Mouse (Mus musculus) liver, embryonic 14.5 days (tissue): ENCODE data around the gene Olfr1135. TPM values are rescaled to one million over a fixed set of nuclear protein-coding genes. Genes with fewer than 3 reads are reported as not detected.

Experiments used
- ATAC-seq: fragments of 200-750 bp; cut with Nextera tagmentation; 2 replicates; pipeline ENCODE4 v1.8.0; 2017; ENCODE audit warnings: moderate number of reproducible peaks, mild to moderate bottlenecking, moderate library complexity; ENCODE audit not compliant: insufficient read depth
- DNase-seq, 3 experiments: peaks; one replicate each; pipeline ENCODE4 v3.0.0-alpha.2; 2012 to 2013; ENCODE audit warnings: low read depth in 3 of 3, low spot score in 3 of 3
- H3K27ac ChIP-seq: fragments of 300-500 bp; sonication (generic); 2 replicates; pipeline ENCODE4 v1.5.1; 2014; ENCODE audit warnings: moderate library complexity, mild to moderate bottlenecking, control low read depth, inconsistent platforms
- H3K27me3 ChIP-seq: fragments of 300-500 bp; sonication (generic); 2 replicates; pipeline ENCODE4 v1.6.1; 2014; ENCODE audit warnings: mild to moderate bottlenecking, low read length, moderate library complexity; ENCODE audit not compliant: control insufficient read depth, insufficient read depth
- H3K36me3 ChIP-seq: fragments of 300-500 bp; sonication (generic); replicated peaks from 2 replicates; pipeline ENCODE4 v1.6.1; 2014; ENCODE audit warnings: low read depth; ENCODE audit not compliant: control insufficient read depth, insufficient read depth
- H3K4me1 ChIP-seq, 2 experiments: fragments of 200-500 bp in 1 of 2; fragments of 300-500 bp in 1 of 2; sonication (generic) in 1 of 2; replicated peaks; 2 replicates each; pipeline ENCODE4 v1.6.1; 2012 to 2014; ENCODE audit warnings: antibody characterized with exemption in 1 of 2, inconsistent platforms in 1 of 2, low read length in 1 of 2; ENCODE audit not compliant: control insufficient read depth in 2 of 2, insufficient read depth in 2 of 2
- H3K4me2 ChIP-seq: fragments of 300-500 bp; sonication (generic); 2 replicates; pipeline ENCODE4 v1.6.1; 2014; ENCODE audit warnings: low read depth, mild to moderate bottlenecking, control low read depth, moderate library complexity
- H3K4me3 ChIP-seq, 2 experiments: fragments of 200-500 bp in 1 of 2; fragments of 300-500 bp in 1 of 2; sonication (generic) in 1 of 2; 2 replicates each; pipeline ENCODE4 v1.5.1; 2012 to 2014; ENCODE audit warnings: low read depth in 2 of 2, low read length in 2 of 2, mild to moderate bottlenecking in 2 of 2, control low read depth in 1 of 2, inconsistent platforms in 1 of 2, moderate library complexity in 1 of 2; ENCODE audit not compliant: insufficient read depth in 1 of 2
- H3K9ac ChIP-seq: fragments of 300-500 bp; sonication (generic); replicated peaks from 2 replicates; pipeline ENCODE4 v1.6.1; 2014; ENCODE audit warnings: mild to moderate bottlenecking, control low read depth, moderate library complexity
- H3K9me3 ChIP-seq: fragments of 300-500 bp; sonication (generic); 2 replicates; pipeline ENCODE4 v1.6.1; 2016; ENCODE audit warnings: low read length, mixed read lengths; ENCODE audit not compliant: control insufficient read depth
- CTCF ChIP-seq: IDR thresholded peaks from 2 replicates; pipeline ENCODE4 v1.5.1; 2016; ENCODE audit warnings: antibody characterized with exemption, low read depth, control low read depth
- EP300 ChIP-seq: IDR thresholded peaks from 2 replicates; pipeline ENCODE4 v1.6.1; 2016; ENCODE audit warnings: antibody characterized with exemption, low read depth
- WGBS: fragments of 180-500 bp; shearing (Covaris S2); extraction: QIAGEN DNeasy Blood & Tissue Kit; methylation state at CpG from one replicate; pipeline ENCODE4 v1.1.7; 2014; ENCODE audit not compliant: insufficient replicate concordance; 5-methylcytosine and 5-hydroxymethylcytosine counted together
- polyA plus RNA-seq, 2 experiments: library from polyadenylated mRNA; depleted of rRNA in 1 of 2; stranded (reverse) in 1 of 2; unstranded in 1 of 2; fragments of >200 nt; fragmentation: Nextera tagmentation in 1 of 2; extraction: Ambion mirVana in 1 of 2; gene quantifications; 2 replicates each; pipeline versions ENCODE4 v1.2.1 to v1.2.3; 2012 to 2014

Gene Olfr1135
- polyA plus RNA-seq, 2 experiments, result not detected

- TF ChIP-seq EP300 (no peak), CTCF (no peak)
- DNase-seq (no peak), ATAC-seq (no peak)
- H3K4me2 ChIP-seq, result no peak overlapping the region
- no peak overlapping the region for H3K9ac ChIP-seq
- no peak overlapping the region for H3K4me3 ChIP-seq
- H3K27ac ChIP-seq, result no peak overlapping the region
- H3K9me3 ChIP-seq, result no peaks in the 10 kb centered on the region
- H3K36me3 ChIP-seq, result no peaks in the 10 kb centered on the region
- H3K27me3 ChIP-seq, result no peaks in the 10 kb centered on the region
- no peaks in the 10 kb centered on the region for H3K4me1 ChIP-seq
Measured at GRCm38 (mm10) chr2:87642441-87642840, 31.0 kb downstream of the Olfr1135 start.

- no peaks in the 10 kb centered on the region for H3K4me1 ChIP-seq
- ATAC-seq (no peak), DNase-seq (no peak)
- H3K27ac ChIP-seq, result no peak within 1 kb of the TSS
- no peaks in the 10 kb centered on the region for H3K27me3 ChIP-seq
- no peak within 1 kb of the TSS for H3K4me3 ChIP-seq
- TF ChIP-seq EP300 (no peak), CTCF (no peak)
- H3K9ac ChIP-seq, result no peak within 1 kb of the TSS
- H3K9me3 ChIP-seq, result no peaks in the 10 kb centered on the region
- no peaks in the 10 kb centered on the region for H3K36me3 ChIP-seq
- H3K4me2 ChIP-seq, result no peak within 1 kb of the TSS
Measured at GRCm38 (mm10) chr2:87637435-87637834, 36.0 kb downstream of the Olfr1135 start, which contains the start of gene Olfr1132. TSS of gene Olfr1132 (minus strand) at chr2:87637535.

GRCm38 (mm10) chr2:87626804-87627203 lies 46.7 kb downstream of the Olfr1135 start, which contains the start of gene Olfr1131:
TSS of gene Olfr1131 (plus strand) at chr2:87627104.
- WGBS, result 40% methylated on average over 3 of the region's 3 CpGs
- no peak within 1 kb of the TSS for H3K4me3 ChIP-seq
- no peak for DNase-seq
- no peaks in the 10 kb centered on the region for H3K36me3 ChIP-seq
- no peaks in the 10 kb centered on the region for H3K4me1 ChIP-seq
- TF ChIP-seq CTCF, result no peak
- no peak for TF ChIP-seq EP300
- no peak within 1 kb of the TSS for H3K9ac ChIP-seq
- no peak within 1 kb of the TSS for H3K27ac ChIP-seq
- no peaks in the 10 kb centered on the region for H3K9me3 ChIP-seq
- H3K27me3 ChIP-seq, result no peaks in the 10 kb centered on the region
- no peak for ATAC-seq
- H3K4me2 ChIP-seq, result no peak within 1 kb of the TSS

Other genes with a start within 250 kb of the Olfr1135 start
- not detected in 2 replicates for gene Olfr1124, start 243.4 kb downstream of the Olfr1135 start, polyA plus RNA-seq (2012; rRNA removed)
- gene Olfr1124, start 243.4 kb downstream of the Olfr1135 start, polyA plus RNA-seq (2014; fragmentation: Nextera tagmentation; extraction: Ambion mirVana), result not detected in 2 replicates
- not detected in 2 replicates for gene Olfr1126, start 219.7 kb downstream of the Olfr1135 start, polyA plus RNA-seq (2012; rRNA removed)
- gene Olfr1126, start 219.7 kb downstream of the Olfr1135 start, polyA plus RNA-seq (2014; fragmentation: Nextera tagmentation; extraction: Ambion mirVana), result not detected in 2 replicates
- not detected in 2 replicates for gene Pramel7, start 176.6 kb downstream of the Olfr1135 start, polyA plus RNA-seq (2012; rRNA removed)
- not detected in 2 replicates for gene Pramel7, start 176.6 kb downstream of the Olfr1135 start, polyA plus RNA-seq (2014; fragmentation: Nextera tagmentation; extraction: Ambion mirVana)
- not detected in 2 replicates for gene Pramel6, start 167.1 kb downstream of the Olfr1135 start, polyA plus RNA-seq (2012; rRNA removed)
- not detected in 2 replicates for gene Pramel6, start 167.1 kb downstream of the Olfr1135 start, polyA plus RNA-seq (2014; fragmentation: Nextera tagmentation; extraction: Ambion mirVana)
- not detected in 2 replicates for gene Olfr153, start 141.9 kb downstream of the Olfr1135 start, polyA plus RNA-seq (2012; rRNA removed)
- gene Olfr153, start 141.9 kb downstream of the Olfr1135 start, polyA plus RNA-seq (2014; fragmentation: Nextera tagmentation; extraction: Ambion mirVana), result not detected in 2 replicates
- not detected in 2 replicates for gene Olfr1128, start 128.1 kb downstream of the Olfr1135 start, polyA plus RNA-seq (2012; rRNA removed)
- not detected in 2 replicates for gene Olfr1128, start 128.1 kb downstream of the Olfr1135 start, polyA plus RNA-seq (2014; fragmentation: Nextera tagmentation; extraction: Ambion mirVana)
- gene Olfr1129, start 99.8 kb downstream of the Olfr1135 start, polyA plus RNA-seq (2012; rRNA removed), result not detected in 2 replicates
- not detected in 2 replicates for gene Olfr1129, start 99.8 kb downstream of the Olfr1135 start, polyA plus RNA-seq (2014; fragmentation: Nextera tagmentation; extraction: Ambion mirVana)
- not detected in 2 replicates for gene Olfr1130, start 67.5 kb downstream of the Olfr1135 start, polyA plus RNA-seq (2012; rRNA removed)
- gene Olfr1130, start 67.5 kb downstream of the Olfr1135 start, polyA plus RNA-seq (2014; fragmentation: Nextera tagmentation; extraction: Ambion mirVana), result not detected in 2 replicates
- not detected in 2 replicates for gene Olfr1131, start 46.6 kb downstream of the Olfr1135 start, polyA plus RNA-seq (2012; rRNA removed)
- not detected in 2 replicates for gene Olfr1131, start 46.6 kb downstream of the Olfr1135 start, polyA plus RNA-seq (2014; fragmentation: Nextera tagmentation; extraction: Ambion mirVana)
- not detected in 2 replicates for gene Olfr1132, start 36.1 kb downstream of the Olfr1135 start, polyA plus RNA-seq (2012; rRNA removed)
- gene Olfr1132, start 36.1 kb downstream of the Olfr1135 start, polyA plus RNA-seq (2014; fragmentation: Nextera tagmentation; extraction: Ambion mirVana), result not detected in 2 replicates
- gene Olfr1133, start 26.3 kb downstream of the Olfr1135 start, polyA plus RNA-seq (2012; rRNA removed), result not detected in 2 replicates
- not detected in 2 replicates for gene Olfr1133, start 26.3 kb downstream of the Olfr1135 start, polyA plus RNA-seq (2014; fragmentation: Nextera tagmentation; extraction: Ambion mirVana)
- not detected in 2 replicates for gene Olfr1134, start 15.2 kb downstream of the Olfr1135 start, polyA plus RNA-seq (2012; rRNA removed)
- not detected in 2 replicates for gene Olfr1134, start 15.2 kb downstream of the Olfr1135 start, polyA plus RNA-seq (2014; fragmentation: Nextera tagmentation; extraction: Ambion mirVana)
- not detected in 2 replicates for gene Olfr1136, start 20.3 kb upstream of the Olfr1135 start, polyA plus RNA-seq (2012; rRNA removed)
- gene Olfr1136, start 20.3 kb upstream of the Olfr1135 start, polyA plus RNA-seq (2014; fragmentation: Nextera tagmentation; extraction: Ambion mirVana), result not detected in 2 replicates
- gene Olfr1137, start 39.5 kb upstream of the Olfr1135 start, polyA plus RNA-seq (2012; rRNA removed), result not detected in 2 replicates
- gene Olfr1137, start 39.5 kb upstream of the Olfr1135 start, polyA plus RNA-seq (2014; fragmentation: Nextera tagmentation; extraction: Ambion mirVana), result not detected in 2 replicates
- gene Olfr1138, start 66.3 kb upstream of the Olfr1135 start, polyA plus RNA-seq (2012; rRNA removed), result not detected in 2 replicates
- not detected in 2 replicates for gene Olfr1138, start 66.3 kb upstream of the Olfr1135 start, polyA plus RNA-seq (2014; fragmentation: Nextera tagmentation; extraction: Ambion mirVana)
- gene Olfr1140, start 70.1 kb upstream of the Olfr1135 start, polyA plus RNA-seq (2012; rRNA removed), result not detected in 2 replicates
- not detected in 2 replicates for gene Olfr1140, start 70.1 kb upstream of the Olfr1135 start, polyA plus RNA-seq (2014; fragmentation: Nextera tagmentation; extraction: Ambion mirVana)
- gene Olfr1141, start 80.3 kb upstream of the Olfr1135 start, polyA plus RNA-seq (2012; rRNA removed), result not detected in 2 replicates
- not detected in 2 replicates for gene Olfr1141, start 80.3 kb upstream of the Olfr1135 start, polyA plus RNA-seq (2014; fragmentation: Nextera tagmentation; extraction: Ambion mirVana)
- gene Olfr152, start 105.8 kb upstream of the Olfr1135 start, polyA plus RNA-seq (2012; rRNA removed), result not detected in 2 replicates
- gene Olfr152, start 105.8 kb upstream of the Olfr1135 start, polyA plus RNA-seq (2014; fragmentation: Nextera tagmentation; extraction: Ambion mirVana), result not detected in 2 replicates
- gene Olfr1143, start 126.9 kb upstream of the Olfr1135 start, polyA plus RNA-seq (2012; rRNA removed), result not detected in 2 replicates
- not detected in 2 replicates for gene Olfr1143, start 126.9 kb upstream of the Olfr1135 start, polyA plus RNA-seq (2014; fragmentation: Nextera tagmentation; extraction: Ambion mirVana)
- gene Olfr1145, start 136.2 kb upstream of the Olfr1135 start, polyA plus RNA-seq (2012; rRNA removed), result not detected in 2 replicates
- not detected in 2 replicates for gene Olfr1145, start 136.2 kb upstream of the Olfr1135 start, polyA plus RNA-seq (2014; fragmentation: Nextera tagmentation; extraction: Ambion mirVana)
- not detected in 2 replicates for gene Olfr1148, start 156.9 kb upstream of the Olfr1135 start, polyA plus RNA-seq (2012; rRNA removed)
- not detected in 2 replicates for gene Olfr1148, start 156.9 kb upstream of the Olfr1135 start, polyA plus RNA-seq (2014; fragmentation: Nextera tagmentation; extraction: Ambion mirVana)
- not detected in 2 replicates for gene Olfr1150-ps1, start 170.3 kb upstream of the Olfr1135 start, polyA plus RNA-seq (2012; rRNA removed)
- not detected in 2 replicates for gene Olfr1150-ps1, start 170.3 kb upstream of the Olfr1135 start, polyA plus RNA-seq (2014; fragmentation: Nextera tagmentation; extraction: Ambion mirVana)
- not detected in 2 replicates for gene Olfr1151, start 182.2 kb upstream of the Olfr1135 start, polyA plus RNA-seq (2012; rRNA removed)
- not detected in 2 replicates for gene Olfr1151, start 182.2 kb upstream of the Olfr1135 start, polyA plus RNA-seq (2014; fragmentation: Nextera tagmentation; extraction: Ambion mirVana)
- gene Olfr1152, start 192.8 kb upstream of the Olfr1135 start, polyA plus RNA-seq (2012; rRNA removed), result not detected in 2 replicates
- not detected in 2 replicates for gene Olfr1152, start 192.8 kb upstream of the Olfr1135 start, polyA plus RNA-seq (2014; fragmentation: Nextera tagmentation; extraction: Ambion mirVana)
- gene Olfr1153, start 221.3 kb upstream of the Olfr1135 start, polyA plus RNA-seq (2012; rRNA removed), result not detected in 2 replicates
- gene Olfr1153, start 221.3 kb upstream of the Olfr1135 start, polyA plus RNA-seq (2014; fragmentation: Nextera tagmentation; extraction: Ambion mirVana), result not detected in 2 replicates
- gene Olfr1154, start 231.5 kb upstream of the Olfr1135 start, polyA plus RNA-seq (2012; rRNA removed), result not detected in 2 replicates
- gene Olfr1154, start 231.5 kb upstream of the Olfr1135 start, polyA plus RNA-seq (2014; fragmentation: Nextera tagmentation; extraction: Ambion mirVana), result not detected in 2 replicates